Mouse (Mus musculus) common myeloid progenitor, adult 5-6 weeks (primary cell): ENCODE measurements around the gene Rps6ka2. TPM values are rescaled to one million over a fixed set of nuclear protein-coding genes. Genes with fewer than 3 reads are reported as not detected.
"Not testable (repeated sequence)": the region's sequence is repeated elsewhere in the genome, so short reads cannot be mapped to it uniquely, and the experiment has no call there.

Source experiments
- ATAC-seq: replicated peaks from 2 replicates; pipeline ENCODE4 v1.8.0; 2016; ENCODE audit warnings: low read depth, mild to moderate bottlenecking, moderate TSS enrichment, inconsistent platforms; ENCODE audit not compliant: poor library complexity, severe bottlenecking
- total RNA-seq: library from RNA; stranded (forward); fragments of 200-1000, 187-1606 nt; gene quantifications from 2 replicates; pipeline ENCODE4 v1.2.3, GENCODE M21; 2017

Rps6ka2 gene
- 2.1 and 2.4 TPM in 2 replicates for total RNA-seq

GRCm38 (mm10) chr17:7169627-7170303, at the start of gene Rps6ka2:
TSS of gene Rps6ka2 (plus strand) at chr17:7170115.
- peak; percentile 96 for ATAC-seq

DNA sequence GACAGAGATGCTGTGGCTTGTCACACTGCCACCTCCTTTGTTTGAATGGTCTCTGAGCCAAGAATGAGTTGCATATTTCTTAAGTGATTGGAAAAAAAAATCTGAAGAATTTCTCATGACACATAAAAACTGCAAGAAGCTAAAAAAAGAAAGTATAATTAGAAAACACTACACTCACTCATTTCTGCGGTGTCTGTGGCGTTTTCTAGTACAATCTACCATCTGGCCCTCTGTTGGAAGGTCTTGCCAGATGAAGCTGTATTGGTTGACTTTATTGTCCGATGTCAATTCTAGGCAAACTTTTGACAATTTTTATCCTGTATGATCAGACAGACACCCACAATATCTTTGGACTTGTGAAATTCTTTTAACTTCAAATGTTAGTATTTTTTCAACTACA, 49.1 kb upstream of the Rps6ka2 start:
- not testable (repeated sequence) for ATAC-seq

DNA sequence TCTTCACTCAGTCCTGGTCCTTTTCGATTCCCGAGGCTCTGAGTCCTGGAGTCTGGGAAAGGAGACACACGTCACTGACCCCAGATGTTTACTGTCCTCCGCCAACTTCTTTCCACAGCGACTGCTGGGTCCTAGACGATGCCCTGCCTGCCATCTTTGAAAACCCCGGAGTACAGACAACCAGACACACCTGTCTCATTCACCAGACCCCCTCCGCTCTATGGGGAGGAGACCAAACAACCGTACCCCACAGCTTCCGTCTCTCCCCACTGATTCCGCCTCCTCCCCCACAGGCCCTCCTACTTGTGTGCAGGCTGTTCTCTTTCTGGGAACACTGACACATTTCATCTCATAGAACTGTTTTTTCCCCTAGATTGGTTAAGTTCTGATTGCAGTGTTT, 47.4 kb upstream of the Rps6ka2 start:
- ATAC-seq = not testable (repeated sequence)

DNA sequence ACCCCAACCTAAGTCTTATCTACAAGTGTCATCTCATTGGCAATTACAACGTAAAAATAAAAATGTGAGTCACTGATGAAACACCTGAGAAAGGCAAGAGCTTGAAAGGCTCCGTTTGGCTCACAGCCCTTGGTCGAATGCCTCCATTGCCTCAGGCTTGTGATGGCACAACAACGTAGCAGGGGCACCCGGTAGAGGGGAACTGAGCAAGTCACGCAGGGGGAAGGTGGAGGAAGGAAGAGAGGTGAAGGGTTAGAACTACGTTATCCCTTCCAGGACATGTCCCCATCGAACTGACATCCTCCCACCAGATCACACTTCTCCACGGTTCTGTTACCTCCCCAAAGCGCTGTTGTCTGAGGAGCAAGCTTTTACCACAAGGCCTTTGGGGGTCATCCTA, 43.4 kb upstream of the Rps6ka2 start:
- not testable (repeated sequence) for ATAC-seq

- ATAC-seq = not testable (repeated sequence)
Measured at GRCm38 (mm10) chr17:7134002-7134401, 35.9 kb upstream of the Rps6ka2 start.

DNA sequence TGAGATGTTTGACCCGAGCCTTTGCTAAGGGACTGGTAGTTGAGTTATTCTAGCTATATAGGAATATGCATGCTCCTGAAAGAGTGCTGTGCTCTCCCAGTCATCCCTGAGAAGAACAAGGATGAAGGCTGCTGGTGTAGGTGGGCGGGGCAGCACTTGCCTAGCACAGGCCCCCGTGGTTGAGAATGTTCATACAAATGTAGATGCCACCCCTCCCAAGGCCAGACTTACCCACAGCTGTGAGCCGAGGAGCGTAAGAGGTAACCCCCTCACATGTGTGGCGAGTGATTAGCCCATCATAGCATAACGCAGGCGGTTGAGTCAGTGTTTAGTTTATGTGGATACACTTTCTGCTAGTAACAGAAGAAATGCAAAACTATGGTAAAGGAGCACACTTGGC, 34.6 kb upstream of the Rps6ka2 start:
- ATAC-seq = not testable (repeated sequence)

DNA sequence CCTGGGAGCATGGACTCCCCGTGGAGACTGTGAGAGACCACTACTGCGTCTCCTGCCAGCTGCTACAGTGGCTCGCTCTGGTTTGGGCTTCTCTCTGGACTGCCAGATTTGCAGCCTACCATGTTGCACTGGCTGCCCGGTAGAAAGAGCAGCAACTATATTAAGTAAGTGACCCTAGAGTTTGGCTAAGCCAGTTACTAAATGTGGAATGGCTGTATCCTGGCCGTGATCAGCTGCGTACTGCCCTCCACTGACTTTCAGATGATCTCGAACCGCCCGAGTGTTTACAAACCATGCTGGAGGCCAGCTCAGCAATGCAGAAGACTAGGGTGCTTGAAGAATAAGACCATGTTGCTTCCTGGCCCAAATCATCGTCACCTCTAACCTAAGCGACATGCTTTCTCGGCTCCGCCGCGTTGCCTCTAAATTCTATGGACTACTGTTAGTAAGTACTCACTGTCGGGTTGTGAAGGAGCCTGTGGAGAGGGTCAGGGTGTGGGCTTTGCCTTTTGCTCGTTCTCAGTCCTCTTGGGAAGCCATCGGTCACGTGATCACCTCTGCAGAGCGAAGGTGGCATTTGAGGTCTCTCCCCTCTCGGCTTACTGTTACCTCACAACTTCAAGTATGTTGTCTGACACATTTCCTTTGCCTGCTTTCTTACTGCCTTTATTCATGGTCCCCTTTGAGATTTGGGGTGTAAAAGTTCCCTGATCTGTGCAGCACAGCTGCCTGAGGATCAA, 31.6 kb upstream of the Rps6ka2 start:
- ATAC-seq = no peak

- no peak for ATAC-seq
Measured at GRCm38 (mm10) chr17:7140399-7141174, 29.3 kb upstream of the Rps6ka2 start.

DNA sequence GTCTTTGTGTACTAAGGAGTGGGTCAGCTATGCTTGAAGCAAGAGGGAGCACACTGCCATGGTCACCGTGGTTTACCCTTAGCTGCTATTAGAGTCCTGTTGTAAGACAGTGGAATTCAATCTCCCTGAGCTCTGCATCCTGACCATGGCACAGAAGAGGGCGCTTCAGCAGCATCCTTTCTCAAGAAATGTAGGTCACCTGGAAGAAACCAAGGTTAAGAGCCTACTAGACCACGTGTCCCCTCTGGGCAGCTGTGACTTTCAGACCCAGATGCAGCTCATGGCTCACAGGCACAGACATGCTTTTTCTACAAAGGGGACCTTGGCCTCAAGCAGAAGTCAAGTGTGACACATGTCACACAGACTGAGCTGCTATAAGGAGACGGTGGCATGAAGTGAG, 27.5 kb upstream of the Rps6ka2 start:
- ATAC-seq = no peak

- no peak for ATAC-seq
Measured at GRCm38 (mm10) chr17:7143885-7144518, 25.9 kb upstream of the Rps6ka2 start.

- peak; percentile 49 for ATAC-seq
Measured at GRCm38 (mm10) chr17:7145373-7146058, 24.4 kb upstream of the Rps6ka2 start.

DNA sequence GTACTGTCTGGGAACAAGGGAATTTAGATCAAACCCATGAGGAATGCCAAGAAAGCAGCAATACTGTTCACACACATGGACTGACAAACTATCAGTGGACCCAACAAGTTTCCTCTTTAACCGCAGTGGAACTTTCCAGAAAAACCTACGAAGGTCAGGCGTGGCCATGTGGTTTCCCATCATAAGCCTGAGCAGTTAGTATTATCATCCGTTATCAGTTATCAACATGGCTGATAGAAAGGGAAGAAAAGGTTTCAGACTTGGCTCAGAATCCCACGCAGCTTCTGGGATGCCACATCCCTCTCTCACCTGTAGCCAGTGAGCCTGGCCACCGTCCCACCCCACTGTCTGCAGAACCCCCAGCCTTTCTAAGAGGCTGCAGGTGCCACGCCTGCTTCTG, 23.4 kb upstream of the Rps6ka2 start:
- no peak for ATAC-seq

GRCm38 (mm10) chr17:7147920-7148321, 22.0 kb upstream of the Rps6ka2 start:
- 0 out of 2 replicates have a peak, but pooled peaks have one; percentile 16 for ATAC-seq

DNA sequence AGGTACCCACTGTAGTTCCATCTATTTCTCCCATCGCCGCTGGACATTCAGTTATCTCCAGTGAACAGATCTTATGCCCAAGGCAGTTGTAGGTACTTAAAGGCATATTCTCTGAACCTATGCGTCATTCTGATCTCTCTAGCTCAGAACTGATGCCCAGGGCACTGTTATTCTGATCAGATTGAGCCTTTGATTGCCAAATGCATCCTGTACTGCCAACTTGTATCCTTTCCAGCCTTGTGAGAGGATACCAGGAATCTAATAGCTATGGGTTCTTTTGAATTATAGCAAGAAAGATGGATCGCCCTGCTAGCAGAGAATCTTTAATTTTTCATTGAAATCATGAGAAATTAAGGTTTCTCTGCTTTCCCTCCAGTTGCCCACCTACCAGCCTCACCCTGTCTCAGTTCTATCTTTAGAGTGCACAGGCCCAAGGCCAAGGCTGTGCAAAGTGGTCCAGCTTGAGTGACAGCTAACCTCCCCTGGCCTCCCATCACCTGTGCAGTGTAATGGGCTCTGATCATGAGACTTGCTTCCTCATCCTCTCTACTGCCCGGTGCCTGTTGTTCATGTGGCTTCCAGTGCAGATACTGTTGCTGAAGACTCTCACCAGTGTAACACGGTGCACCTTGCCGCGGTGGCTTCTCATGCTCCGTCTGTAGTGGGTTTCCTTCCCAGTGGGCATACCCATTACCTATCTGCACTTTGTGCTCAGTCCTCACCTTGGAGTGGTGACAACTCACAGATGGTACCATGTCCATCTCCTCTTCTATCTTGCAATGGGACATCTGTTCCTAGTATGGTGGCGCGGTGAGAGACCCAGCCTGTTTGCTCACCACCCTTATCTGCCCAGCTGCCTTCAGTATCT, 20.4 kb upstream of the Rps6ka2 start:
- ATAC-seq = no peak

- no peak for ATAC-seq
Measured at GRCm38 (mm10) chr17:7151446-7152100, 18.3 kb upstream of the Rps6ka2 start.

- ATAC-seq = no peak
Measured at GRCm38 (mm10) chr17:7152662-7153061, 17.3 kb upstream of the Rps6ka2 start.

DNA sequence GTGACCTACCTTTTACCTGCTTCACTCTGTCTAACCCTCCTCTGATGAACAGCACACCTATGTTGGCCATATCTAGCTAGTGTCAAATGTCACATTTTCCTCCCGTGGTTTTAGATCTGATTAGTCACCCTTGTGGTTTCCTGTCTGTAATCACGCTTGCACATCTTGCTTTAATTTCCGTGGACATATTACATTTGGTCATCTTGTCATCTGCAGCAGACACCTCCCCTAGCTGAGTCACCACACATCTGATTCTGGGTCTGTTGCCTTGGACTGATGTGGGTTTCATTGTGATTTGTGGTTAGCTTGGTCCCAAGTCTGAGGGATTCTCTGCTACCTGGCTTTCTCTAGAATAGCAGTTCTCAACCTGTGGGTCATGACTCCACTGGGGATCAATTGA, 6.0 kb upstream of the Rps6ka2 start:
- ATAC-seq = peak; percentile 90

- ATAC-seq = no peak
Measured at GRCm38 (mm10) chr17:7165524-7165923, 4.4 kb upstream of the Rps6ka2 start.
